Mouse (Mus musculus): ENCODE data around the gene Ly6g6f. TPM values are rescaled to one million over a fixed set of nuclear protein-coding genes. Genes with fewer than 3 reads are reported as not detected.

Ly6g6f gene
- polyA plus RNA-seq, 1 experiment = 9.7 TPM

- no peak overlapping the region for H3K27ac ChIP-seq (ENCODE audit: insufficient read depth, low read length)
- H3K36me3 ChIP-seq (ENCODE audit: control insufficient read depth, insufficient read depth, low read length) = peaks cover 9% of the 10 kb centered on the region
- 86% methylated on average over 3 of the region's 3 CpGs for WGBS
- H3K27me3 ChIP-seq (ENCODE audit: control insufficient read depth, insufficient read depth, low read length) = no peaks in the 10 kb centered on the region
- no peaks in the 10 kb centered on the region for H3K4me1 ChIP-seq (ENCODE audit: control insufficient read depth, insufficient read depth, insufficient read length)
- TF ChIP-seq POLR2A (IDR thresholded peaks at IDR 0.05; ENCODE audit: low read depth, low read length) (no peak), CTCF (IDR thresholded peaks at IDR 0.05; ENCODE audit: extremely low read depth, insufficient read depth, insufficient read length, insufficient replicate concordance) (no peak)
- H3K4me3 ChIP-seq (ENCODE audit: extremely low read depth, insufficient read depth, insufficient read length) = no peak overlapping the region
- no peak for DNase-seq (ENCODE audit: low read depth in 1 of 2, low spot score in 2 of 2)
These were observed 21.1 kb upstream of the Ly6g6f start for GRCm38 (mm10) chr17:35106522-35106921.

- TF ChIP-seq POLR2A (IDR thresholded peaks at IDR 0.05; ENCODE audit: low read depth, low read length) (no peak), CTCF (IDR thresholded peaks at IDR 0.05; ENCODE audit: extremely low read depth, insufficient read depth, insufficient read length, insufficient replicate concordance) (peak; percentile 46; the same call in 1 of the 2 replicates)
- WGBS = 31% methylated on average over 13 of the region's 13 CpGs
- Histone ChIP-seq H3K27me3 (ENCODE audit: control insufficient read depth, insufficient read depth, low read length) (no peaks in the 10 kb centered on the region), H3K27ac (ENCODE audit: insufficient read depth, low read length) (no peak overlapping the region), H3K36me3 (ENCODE audit: control insufficient read depth, insufficient read depth, low read length) (peaks cover 15% of the 10 kb centered on the region), H3K4me1 (ENCODE audit: control insufficient read depth, insufficient read depth, insufficient read length) (no peaks in the 10 kb centered on the region), H3K4me3 (ENCODE audit: extremely low read depth, insufficient read depth, insufficient read length) (no peak overlapping the region)
- DNase-seq (ENCODE audit: low read depth in 1 of 2, low spot score in 2 of 2) = no peak
These were observed 20.5 kb upstream of the Ly6g6f start for GRCm38 (mm10) chr17:35105740-35106389.

GRCm38 (mm10) chr17:35104754-35105153 lies 19.3 kb upstream of the Ly6g6f start:
- 79% methylated on average over 6 of the region's 6 CpGs for WGBS
- TF ChIP-seq POLR2A (IDR thresholded peaks at IDR 0.05; ENCODE audit: low read depth, low read length) (no peak), CTCF (IDR thresholded peaks at IDR 0.05; ENCODE audit: extremely low read depth, insufficient read depth, insufficient read length, insufficient replicate concordance) (no peak)
- H3K27ac ChIP-seq (ENCODE audit: insufficient read depth, low read length) = no peak overlapping the region
- no peak overlapping the region for H3K4me3 ChIP-seq (ENCODE audit: extremely low read depth, insufficient read depth, insufficient read length)
- DNase-seq (ENCODE audit: low read depth in 1 of 2, low spot score in 2 of 2) = no peak
- peaks cover 23% of the 10 kb centered on the region for H3K36me3 ChIP-seq (ENCODE audit: control insufficient read depth, insufficient read depth, low read length)
- no peaks in the 10 kb centered on the region for H3K4me1 ChIP-seq (ENCODE audit: control insufficient read depth, insufficient read depth, insufficient read length)
- no peaks in the 10 kb centered on the region for H3K27me3 ChIP-seq (ENCODE audit: control insufficient read depth, insufficient read depth, low read length)

GRCm38 (mm10) chr17:35104079-35104478 lies 18.7 kb upstream of the Ly6g6f start:
- Histone ChIP-seq H3K4me1 (ENCODE audit: control insufficient read depth, insufficient read depth, insufficient read length) (no peaks in the 10 kb centered on the region), H3K27ac (ENCODE audit: insufficient read depth, low read length) (no peak overlapping the region), H3K4me3 (ENCODE audit: extremely low read depth, insufficient read depth, insufficient read length) (no peak overlapping the region), H3K36me3 (ENCODE audit: control insufficient read depth, insufficient read depth, low read length) (peaks cover 28% of the 10 kb centered on the region), H3K27me3 (ENCODE audit: control insufficient read depth, insufficient read depth, low read length) (no peaks in the 10 kb centered on the region)
- no peak for DNase-seq (ENCODE audit: low read depth in 1 of 2, low spot score in 2 of 2)
- TF ChIP-seq POLR2A (IDR thresholded peaks at IDR 0.05; ENCODE audit: low read depth, low read length) = no peak
- no peak for TF ChIP-seq CTCF (IDR thresholded peaks at IDR 0.05; ENCODE audit: extremely low read depth, insufficient read depth, insufficient read length, insufficient replicate concordance)
- WGBS = 89% methylated on average over 7 of the region's 7 CpGs

GRCm38 (mm10) chr17:35103221-35103690 lies 17.8 kb upstream of the Ly6g6f start:
- Histone ChIP-seq H3K4me3 (ENCODE audit: extremely low read depth, insufficient read depth, insufficient read length) (no peak overlapping the region), H3K27ac (ENCODE audit: insufficient read depth, low read length) (no peak overlapping the region), H3K36me3 (ENCODE audit: control insufficient read depth, insufficient read depth, low read length) (peaks cover 34% of the 10 kb centered on the region), H3K4me1 (ENCODE audit: control insufficient read depth, insufficient read depth, insufficient read length) (no peaks in the 10 kb centered on the region), H3K27me3 (ENCODE audit: control insufficient read depth, insufficient read depth, low read length) (no peaks in the 10 kb centered on the region)
- 69% methylated on average over 6 of the region's 6 CpGs for WGBS
- TF ChIP-seq CTCF (IDR thresholded peaks at IDR 0.05; ENCODE audit: extremely low read depth, insufficient read depth, insufficient read length, insufficient replicate concordance) (no peak), POLR2A (IDR thresholded peaks at IDR 0.05; ENCODE audit: low read depth, low read length) (no peak)
- DNase-seq (ENCODE audit: low read depth in 1 of 2, low spot score in 2 of 2) = no peak

GRCm38 (mm10) chr17:35102299-35102698 lies 16.9 kb upstream of the Ly6g6f start:
- TF ChIP-seq POLR2A (IDR thresholded peaks at IDR 0.05; ENCODE audit: low read depth, low read length) = no peak
- TF ChIP-seq CTCF (IDR thresholded peaks at IDR 0.05; ENCODE audit: extremely low read depth, insufficient read depth, insufficient read length, insufficient replicate concordance) = no peak
- H3K27me3 ChIP-seq (ENCODE audit: control insufficient read depth, insufficient read depth, low read length) = no peaks in the 10 kb centered on the region
- no peaks in the 10 kb centered on the region for H3K4me1 ChIP-seq (ENCODE audit: control insufficient read depth, insufficient read depth, insufficient read length)

GRCm38 (mm10) chr17:35101161-35101560 lies 15.8 kb upstream of the Ly6g6f start:
- WGBS = 94% methylated on average over 11 of the region's 11 CpGs
- TF ChIP-seq CTCF (IDR thresholded peaks at IDR 0.05; ENCODE audit: extremely low read depth, insufficient read depth, insufficient read length, insufficient replicate concordance) = no peak
- TF ChIP-seq POLR2A (IDR thresholded peaks at IDR 0.05; ENCODE audit: low read depth, low read length) = no peak
- Histone ChIP-seq H3K36me3 (ENCODE audit: control insufficient read depth, insufficient read depth, low read length) (peaks cover 46% of the 10 kb centered on the region), H3K27me3 (ENCODE audit: control insufficient read depth, insufficient read depth, low read length) (no peaks in the 10 kb centered on the region), H3K4me3 (ENCODE audit: extremely low read depth, insufficient read depth, insufficient read length) (no peak overlapping the region), H3K27ac (ENCODE audit: insufficient read depth, low read length) (no peak overlapping the region), H3K4me1 (ENCODE audit: control insufficient read depth, insufficient read depth, insufficient read length) (no peaks in the 10 kb centered on the region)
- no peak for DNase-seq (ENCODE audit: low read depth in 1 of 2, low spot score in 2 of 2)

More at GRCm38 (mm10) chr17:35102299-35102698, 16.9 kb upstream of the Ly6g6f start:
- WGBS = 88% methylated on average over 8 of the region's 8 CpGs
- no peak overlapping the region for H3K27ac ChIP-seq (ENCODE audit: insufficient read depth, low read length)
- peaks cover 36% of the 10 kb centered on the region for H3K36me3 ChIP-seq (ENCODE audit: control insufficient read depth, insufficient read depth, low read length)
- DNase-seq (ENCODE audit: low read depth in 1 of 2, low spot score in 2 of 2) = no peak
- H3K4me3 ChIP-seq (ENCODE audit: extremely low read depth, insufficient read depth, insufficient read length) = no peak overlapping the region
